Mouse (Mus musculus): ENCODE measurements around the gene Gm128. TPM values are rescaled to one million over a fixed set of nuclear protein-coding genes. Genes with fewer than 3 reads are reported as not detected.

The Gm128 gene
- polyA plus RNA-seq, 1 experiment from 2014 or later, result 0.06 TPM

- POLR2A ChIA-PET, result interaction anchor here (1.3 to 6.7 kb wide), 2 partner anchors 16 to 18 kb away, joined by 4 to 39 read pairs; partner anchors contain the start of genes Bnipl and Gabpb2
- in situ Hi-C loops (cut with MboI; ENCODE audit: low pct_unique_long_range_greater_than_20kb), result no loop called here
- DNase-seq (ENCODE audit: low read depth, low spot score) (no peak), ATAC-seq (no peak)
- H3K27me3 ChIP-seq, result no peaks in the 10 kb centered on the region
- CTCF ChIA-PET, result interaction anchor here (1.0 to 1.3 kb wide), 4 partner anchors 9 to 77 kb away, joined by 3 read pairs; no protein-coding TSS in a partner anchor
- TF ChIP-seq CTCF (IDR thresholded peaks at IDR 0.05), result no peak
Measured at GRCm38 (mm10) chr3:95233303-95233980, 8.0 kb downstream of the Gm128 start.

GRCm38 (mm10) chr3:95232771-95233170, 8.6 kb downstream of the Gm128 start:
- peak; percentile 85 for DNase-seq (ENCODE audit: low read depth, low spot score)
- CTCF ChIA-PET, result interaction anchor here (1.0 to 1.3 kb wide), 4 partner anchors 9 to 78 kb away, joined by 3 read pairs; no protein-coding TSS in a partner anchor
- ATAC-seq, result peak; percentile 63
- POLR2A ChIA-PET, result interaction anchor here (0.7 to 6.7 kb wide), 4 partner anchors 15 to 127 kb away, joined by 4 to 39 read pairs (median 14); partner anchors contain the start of genes Bnipl, Gabpb2, Mindy1 and Prune1
- in situ Hi-C loops (cut with MboI; ENCODE audit: low pct_unique_long_range_greater_than_20kb), result no loop called here
- no peaks in the 10 kb centered on the region for H3K27me3 ChIP-seq
- no peak for TF ChIP-seq CTCF (IDR thresholded peaks at IDR 0.05)

- POLR2A ChIA-PET, result interaction anchor here (0.7 to 6.7 kb wide), 5 partner anchors 10 to 51 kb away, joined by 3 to 39 read pairs (median 3); partner anchors contain the start of genes Gabpb2, Gm128, Mindy1 and Prune1
Measured at GRCm38 (mm10) chr3:95231298-95232221, 9.8 kb downstream of the Gm128 start, which contains the start of gene Mllt11. TSS of gene Mllt11 (minus strand) at chr3:95232171.

GRCm38 (mm10) chr3:95230495-95231297, 10.7 kb downstream of the Gm128 start:
- TF ChIP-seq CTCF (IDR thresholded peaks at IDR 0.05), result no peak
- ChIA-PET CTCF (interaction anchor here (0.9 to 1.5 kb wide), 4 partner anchors 12 to 64 kb away, joined by 3 to 7 read pairs (median 4); partner anchors contain the start of gene Gabpb2), POLR2A (interaction anchor here (0.7 to 6.7 kb wide), 6 partner anchors 11 to 51 kb away, joined by 3 to 39 read pairs (median 4); partner anchors contain the start of genes Gabpb2, Gm128, Mindy1 and Prune1)
- no peak for DNase-seq (ENCODE audit: low read depth, low spot score)
- H3K27me3 ChIP-seq, result no peaks in the 10 kb centered on the region
- ATAC-seq, result no peak
- in situ Hi-C loops (cut with MboI; ENCODE audit: low pct_unique_long_range_greater_than_20kb), result no loop called here

More at GRCm38 (mm10) chr3:95231298-95232221, 9.8 kb downstream of the Gm128 start, which contains the start of gene Mllt11:
- no peak for TF ChIP-seq CTCF (IDR thresholded peaks at IDR 0.05)
- DNase-seq (ENCODE audit: low read depth, low spot score), result no peak
- in situ Hi-C loops (cut with MboI; ENCODE audit: low pct_unique_long_range_greater_than_20kb), result no loop called here
- ATAC-seq, result no peak
- CTCF ChIA-PET, result interaction anchor here (0.9 to 1.5 kb wide), 5 partner anchors 11 to 79 kb away, joined by 3 to 7 read pairs (median 3); partner anchors contain the start of gene Gabpb2
- H3K27me3 ChIP-seq, result no peaks in the 10 kb centered on the region

- ATAC-seq, result no peak
- TF ChIP-seq CTCF (IDR thresholded peaks at IDR 0.05), result no peak
- ChIA-PET CTCF (interaction anchor here (0.8 to 2.6 kb wide), 4 partner anchors 9 to 65 kb away, joined by 3 to 12 read pairs (median 3); partner anchors contain the start of gene Gabpb2), POLR2A (interaction anchor here (0.9 to 6.7 kb wide), 5 partner anchors 10 to 52 kb away, joined by 3 to 39 read pairs (median 6); partner anchors contain the start of genes Gabpb2, Mindy1 and Prune1)
- in situ Hi-C loops (cut with MboI; ENCODE audit: low pct_unique_long_range_greater_than_20kb), result no loop called here
- DNase-seq (ENCODE audit: low read depth, low spot score), result no peak
- H3K27me3 ChIP-seq, result no peaks in the 10 kb centered on the region
Measured at GRCm38 (mm10) chr3:95229781-95230494, 11.5 kb downstream of the Gm128 start.

GRCm38 (mm10) chr3:95228894-95229780, 12.3 kb downstream of the Gm128 start:
- no peak for DNase-seq (ENCODE audit: low read depth, low spot score)
- no peak for TF ChIP-seq CTCF (IDR thresholded peaks at IDR 0.05)
- CTCF ChIA-PET, result interaction anchor here (0.6 to 2.6 kb wide), 4 partner anchors 8 to 249 kb away, joined by 3 to 12 read pairs (median 3); partner anchors contain the start of gene Gabpb2
- POLR2A ChIA-PET, result interaction anchor here (0.6 to 6.7 kb wide), 6 partner anchors 11 to 201 kb away, joined by 3 to 39 read pairs (median 4); partner anchors contain the start of genes Gabpb2, Mindy1 and Prune1
- in situ Hi-C loops (cut with MboI; ENCODE audit: low pct_unique_long_range_greater_than_20kb), result no loop called here
- no peaks in the 10 kb centered on the region for H3K27me3 ChIP-seq
- ATAC-seq, result peak; percentile 3

GRCm38 (mm10) chr3:95228148-95228893, 13.1 kb downstream of the Gm128 start, which contains the start of gene Cdc42se1:
TSS of gene Cdc42se1 (plus strand) at chr3:95228732.
- DNase-seq (ENCODE audit: low read depth, low spot score) (no peak), ATAC-seq (peak; percentile 61)
- CTCF ChIA-PET, result interaction anchor here (0.6 to 2.6 kb wide), 7 partner anchors 10 to 248 kb away, joined by 3 to 12 read pairs (median 3); partner anchors contain the start of genes Gabpb2, Pip5k1a and Tnfaip8l2
- no peaks in the 10 kb centered on the region for H3K27me3 ChIP-seq
- in situ Hi-C loops (cut with MboI; ENCODE audit: low pct_unique_long_range_greater_than_20kb), result no loop called here
- POLR2A ChIA-PET, result interaction anchor here (0.6 to 6.7 kb wide), 6 partner anchors 10 to 200 kb away, joined by 3 to 39 read pairs (median 4); partner anchors contain the start of gene Gabpb2
- no peak for TF ChIP-seq CTCF (IDR thresholded peaks at IDR 0.05)
